Mouse (Mus musculus): ENCODE data around the gene Bmp3. TPM values are rescaled to one million over a fixed set of nuclear protein-coding genes. Genes with fewer than 3 reads are reported as not detected.

The Bmp3 gene
- polyA plus RNA-seq, 1 experiment from 2014 or later, result 1.4 TPM

DNA sequence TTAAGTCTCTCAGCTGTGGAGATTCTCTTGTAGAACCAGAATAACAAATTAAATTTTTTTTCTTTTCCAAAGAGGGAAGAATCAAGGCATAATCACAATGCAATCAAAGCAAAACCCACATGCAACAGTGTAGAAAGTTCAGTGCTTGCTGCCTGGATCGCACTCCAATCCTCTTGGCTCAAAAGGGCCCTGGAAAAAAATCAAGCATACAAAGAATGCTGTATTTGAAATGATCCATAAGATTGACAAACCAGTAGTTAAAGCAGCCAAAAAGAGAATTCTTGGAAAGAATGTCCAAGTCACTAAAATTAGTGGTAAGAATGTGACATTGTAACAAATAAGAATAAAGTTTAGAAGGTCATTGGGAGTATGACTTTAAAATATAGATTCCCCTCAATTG lies 38.9 kb upstream of the Bmp3 start:
- H3K9me3 ChIP-seq (ENCODE audit: control insufficient read depth, low read length), result no peaks in the 10 kb centered on the region
- no peaks in the 10 kb centered on the region for H3K4me1 ChIP-seq (replicated peaks; ENCODE audit: control insufficient read depth, insufficient read depth)
- TF ChIP-seq EP300 (optimal IDR thresholded peaks at IDR 0.05), result no peak
- TF ChIP-seq CTCF (IDR thresholded peaks at IDR 0.05; ENCODE audit: low read depth), result no peak
- H3K36me3 ChIP-seq (ENCODE audit: control insufficient read depth, insufficient read depth, low read length), result no peaks in the 10 kb centered on the region
- 77% methylated on average over 1 of the region's 1 CpGs for WGBS
- H3K27ac ChIP-seq (replicated peaks), result no peak overlapping the region
- ATAC-seq (ENCODE audit: low FRiP score, low TSS enrichment) (no peak), DNase-seq (ENCODE audit: low spot score) (no peak)
- no peak overlapping the region for H3K9ac ChIP-seq (ENCODE audit: low read length)
- no peaks in the 10 kb centered on the region for H3K27me3 ChIP-seq (ENCODE audit: control insufficient read depth, insufficient read depth, low read length)
- no peak overlapping the region for H3K4me3 ChIP-seq (ENCODE audit: low read depth, low read length)
- no peak overlapping the region for H3K4me2 ChIP-seq (replicated peaks; ENCODE audit: low read depth)

DNA sequence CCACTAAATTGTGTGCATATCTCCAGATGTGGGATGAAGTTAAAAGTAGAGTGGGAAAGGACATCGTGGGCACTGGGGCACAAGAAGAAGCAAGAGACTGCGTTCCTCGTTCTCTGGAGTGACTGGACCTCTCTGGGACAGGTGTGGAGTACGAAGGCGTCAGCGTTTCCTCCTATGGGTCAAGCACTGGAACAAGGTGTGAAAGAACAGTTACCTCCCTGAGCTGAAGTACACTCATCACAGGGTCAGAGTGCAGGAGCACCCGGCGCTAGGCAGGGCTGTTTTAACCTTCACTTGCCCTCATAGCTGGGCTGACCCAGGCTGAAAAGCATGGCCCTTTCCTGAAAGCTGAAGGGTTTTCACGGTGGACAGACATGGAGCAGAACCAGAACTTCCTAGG lies 20.5 kb upstream of the Bmp3 start:
- DNase-seq (ENCODE audit: low spot score), result no peak
- no peak overlapping the region for H3K4me3 ChIP-seq (ENCODE audit: low read depth, low read length)
- ATAC-seq (ENCODE audit: low FRiP score, low TSS enrichment), result no peak
- no peaks in the 10 kb centered on the region for H3K36me3 ChIP-seq (ENCODE audit: control insufficient read depth, insufficient read depth, low read length)
- H3K27me3 ChIP-seq (ENCODE audit: control insufficient read depth, insufficient read depth, low read length), result no peaks in the 10 kb centered on the region
- no peak overlapping the region for H3K9ac ChIP-seq (ENCODE audit: low read length)
- 80% methylated on average over 9 of the region's 9 CpGs for WGBS
- no peak overlapping the region for H3K4me2 ChIP-seq (replicated peaks; ENCODE audit: low read depth)
- no peak overlapping the region for H3K27ac ChIP-seq (replicated peaks)
- TF ChIP-seq EP300 (optimal IDR thresholded peaks at IDR 0.05), result no peak
- no peak for TF ChIP-seq CTCF (IDR thresholded peaks at IDR 0.05; ENCODE audit: low read depth)
- H3K9me3 ChIP-seq (ENCODE audit: control insufficient read depth, low read length), result no peaks in the 10 kb centered on the region
- H3K4me1 ChIP-seq (replicated peaks; ENCODE audit: control insufficient read depth, insufficient read depth), result no peaks in the 10 kb centered on the region

- H3K27ac ChIP-seq (replicated peaks), result no peak overlapping the region
- DNase-seq (ENCODE audit: low spot score) (no peak), ATAC-seq (ENCODE audit: low FRiP score, low TSS enrichment) (no peak)
- WGBS, result 90% methylated on average over 6 of the region's 6 CpGs
- no peaks in the 10 kb centered on the region for H3K9me3 ChIP-seq (ENCODE audit: control insufficient read depth, low read length)
- H3K4me2 ChIP-seq (replicated peaks; ENCODE audit: low read depth), result no peak overlapping the region
- H3K36me3 ChIP-seq (ENCODE audit: control insufficient read depth, insufficient read depth, low read length), result no peaks in the 10 kb centered on the region
- no peaks in the 10 kb centered on the region for H3K4me1 ChIP-seq (replicated peaks; ENCODE audit: control insufficient read depth, insufficient read depth)
- H3K4me3 ChIP-seq (ENCODE audit: low read depth, low read length), result no peak overlapping the region
- no peaks in the 10 kb centered on the region for H3K27me3 ChIP-seq (ENCODE audit: control insufficient read depth, insufficient read depth, low read length)
- H3K9ac ChIP-seq (ENCODE audit: low read length), result no peak overlapping the region
- no peak for TF ChIP-seq EP300 (optimal IDR thresholded peaks at IDR 0.05)
- no peak for TF ChIP-seq CTCF (IDR thresholded peaks at IDR 0.05; ENCODE audit: low read depth)
Observed at GRCm38 (mm10) chr5:98834300-98834699, 19.9 kb upstream of the Bmp3 start.

GRCm38 (mm10) chr5:98842600-98843310 lies 11.5 kb upstream of the Bmp3 start:
- ATAC-seq (ENCODE audit: low FRiP score, low TSS enrichment), result no peak
- Histone ChIP-seq H3K9me3 (ENCODE audit: control insufficient read depth, low read length) (no peaks in the 10 kb centered on the region), H3K27me3 (ENCODE audit: control insufficient read depth, insufficient read depth, low read length) (no peaks in the 10 kb centered on the region), H3K4me1 (replicated peaks; ENCODE audit: control insufficient read depth, insufficient read depth) (no peaks in the 10 kb centered on the region), H3K36me3 (ENCODE audit: control insufficient read depth, insufficient read depth, low read length) (no peaks in the 10 kb centered on the region), H3K27ac (replicated peaks) (no peak overlapping the region), H3K9ac (ENCODE audit: low read length) (no peak overlapping the region; the same call in 1 of the 2 replicates), H3K4me2 (replicated peaks; ENCODE audit: low read depth) (no peak overlapping the region), H3K4me3 (ENCODE audit: low read depth, low read length) (no peak overlapping the region)
- WGBS, result 69% methylated on average over 7 of the region's 7 CpGs
- no peak for TF ChIP-seq CTCF (IDR thresholded peaks at IDR 0.05; ENCODE audit: low read depth)
- TF ChIP-seq EP300 (optimal IDR thresholded peaks at IDR 0.05), result no peak
- no peak for DNase-seq (ENCODE audit: low spot score)

- Histone ChIP-seq H3K9ac (ENCODE audit: low read length) (no peak overlapping the region), H3K4me1 (replicated peaks; ENCODE audit: control insufficient read depth, insufficient read depth) (no peaks in the 10 kb centered on the region), H3K4me2 (replicated peaks; ENCODE audit: low read depth) (no peak overlapping the region), H3K4me3 (ENCODE audit: low read depth, low read length) (no peak overlapping the region), H3K36me3 (ENCODE audit: control insufficient read depth, insufficient read depth, low read length) (no peaks in the 10 kb centered on the region), H3K27me3 (ENCODE audit: control insufficient read depth, insufficient read depth, low read length) (no peaks in the 10 kb centered on the region), H3K27ac (replicated peaks) (no peak overlapping the region), H3K9me3 (ENCODE audit: control insufficient read depth, low read length) (no peaks in the 10 kb centered on the region)
- DNase-seq (ENCODE audit: low spot score) (no peak), ATAC-seq (ENCODE audit: low FRiP score, low TSS enrichment) (no peak)
- WGBS, result 27% methylated on average over 1 of the region's 1 CpGs
- TF ChIP-seq CTCF (IDR thresholded peaks at IDR 0.05; ENCODE audit: low read depth) (no peak), EP300 (optimal IDR thresholded peaks at IDR 0.05) (no peak)
Observed at GRCm38 (mm10) chr5:98844664-98845063, 9.6 kb upstream of the Bmp3 start.
